Mouse (Mus musculus) gastrocnemius, adult 8-10 months (tissue): ENCODE measurements around the gene Susd6. TPM values are rescaled to one million over a fixed set of nuclear protein-coding genes. Genes with fewer than 3 reads are reported as not detected.

ENCODE experiments used
- DNase-seq, 2 experiments: peaks; one replicate each; pipeline ENCODE4 v3.0.0; 2022; ENCODE audit warnings: low spot score in 2 of 2
- total RNA-seq, 4 experiments: library from RNA; stranded (reverse); gene quantifications; 2 replicates each; pipeline ENCODE4 v1.2.4; 2022

Susd6 gene
- total RNA-seq, 4 experiments from 2014 or later, result 39.3 to 51.9 (median 44.3) TPM

DNA sequence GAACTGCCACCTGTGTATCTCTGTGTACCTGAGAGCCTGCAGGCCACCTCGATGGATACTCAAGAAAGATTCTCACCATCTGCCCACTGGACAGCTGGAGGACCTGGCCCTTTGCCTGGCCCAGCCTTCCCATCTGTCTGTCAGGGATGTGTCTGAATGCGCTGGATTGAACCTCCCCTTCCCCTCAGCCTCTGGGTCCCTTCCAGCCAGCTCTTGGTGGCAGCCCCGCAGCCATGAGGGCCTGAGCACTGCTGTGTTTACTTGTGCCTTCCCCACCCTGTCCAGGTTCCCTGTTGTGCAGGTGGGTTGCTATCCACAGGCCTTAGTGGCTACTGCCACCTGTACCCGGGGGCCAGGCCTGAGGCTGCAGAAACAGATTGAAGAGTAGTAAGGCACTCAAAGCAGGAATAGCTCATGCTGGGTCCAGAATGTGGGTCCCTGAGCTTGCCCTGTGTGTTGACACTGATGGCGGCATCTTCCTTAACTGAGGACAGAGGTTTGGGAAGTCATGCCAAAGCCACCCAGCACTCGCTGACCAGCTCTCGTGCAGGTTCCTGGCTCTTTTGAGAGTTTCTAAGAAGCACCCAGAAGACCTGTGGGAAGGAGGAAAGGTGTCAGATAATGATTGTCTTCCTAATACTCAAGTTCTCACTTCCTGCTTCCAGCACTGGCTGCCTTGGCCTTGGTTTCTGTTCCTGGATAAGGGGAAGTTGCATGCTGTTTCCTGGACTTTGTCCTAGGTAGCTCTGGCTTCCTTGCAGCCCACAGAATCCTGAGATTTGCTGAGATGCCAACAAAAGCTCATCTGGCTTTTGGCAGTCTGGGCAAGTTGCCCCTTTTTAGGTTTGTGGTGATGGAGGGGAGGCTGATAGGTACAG, 87.1 kb downstream of the Susd6 start:
- no peak for DNase-seq

DNA sequence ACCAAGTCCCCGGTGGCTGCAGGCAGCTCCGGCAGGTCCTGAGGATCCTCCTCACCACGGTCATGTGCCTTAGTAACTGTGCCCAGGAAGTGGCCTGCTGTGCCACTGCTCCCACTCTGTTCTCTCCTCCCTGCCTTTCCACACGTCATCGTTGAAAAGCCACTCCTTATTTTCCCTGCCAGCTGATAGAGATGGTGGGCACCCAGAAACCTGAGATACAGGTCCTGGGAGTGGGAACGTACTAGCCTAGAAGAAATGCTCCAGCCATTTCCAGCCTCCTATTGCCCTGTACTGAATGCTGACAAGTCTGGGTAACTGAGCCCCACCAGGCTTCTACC, 87.8 kb downstream of the Susd6 start:
- no peak for DNase-seq

DNA sequence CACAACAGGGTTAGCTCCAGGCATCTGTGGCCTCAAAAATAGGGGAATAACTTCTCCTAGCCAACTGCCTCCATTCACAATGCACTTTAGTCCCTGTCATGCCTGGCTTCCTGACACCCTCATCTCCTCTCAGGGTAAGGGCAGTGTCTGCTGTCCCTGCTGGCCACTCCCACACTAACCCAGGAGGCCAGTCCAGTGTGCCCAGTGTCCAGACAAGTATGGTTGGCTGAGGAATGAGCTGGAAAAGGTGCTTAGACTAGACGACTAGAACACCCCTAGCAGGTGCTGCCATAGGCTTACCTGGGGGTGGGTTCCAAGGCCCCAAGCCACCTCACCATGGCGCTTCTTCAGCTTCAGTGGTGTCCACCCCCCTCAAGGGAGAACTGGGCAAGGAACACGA, 88.3 kb downstream of the Susd6 start:
- DNase-seq, result no peak

DNA sequence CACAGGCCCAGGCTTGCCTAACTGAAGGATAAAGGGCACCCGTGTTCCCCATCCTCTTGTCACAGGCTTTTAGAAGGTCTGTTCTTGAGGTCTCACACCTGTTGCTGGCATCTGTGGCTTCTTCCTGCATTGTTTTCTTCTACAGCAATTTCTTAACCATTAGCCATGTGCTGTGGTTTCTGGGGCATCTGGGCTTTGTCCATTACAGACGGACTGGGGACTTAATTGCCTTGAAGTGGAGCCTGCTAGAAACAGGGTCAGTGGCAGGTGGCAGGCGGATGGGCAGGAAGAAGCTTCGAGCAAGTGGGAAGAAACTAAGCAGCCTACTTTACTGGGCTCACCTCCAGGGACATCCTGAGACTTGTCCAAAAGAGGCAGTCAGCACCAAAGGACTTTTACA, 89.0 kb downstream of the Susd6 start:
- no peak for DNase-seq

DNA sequence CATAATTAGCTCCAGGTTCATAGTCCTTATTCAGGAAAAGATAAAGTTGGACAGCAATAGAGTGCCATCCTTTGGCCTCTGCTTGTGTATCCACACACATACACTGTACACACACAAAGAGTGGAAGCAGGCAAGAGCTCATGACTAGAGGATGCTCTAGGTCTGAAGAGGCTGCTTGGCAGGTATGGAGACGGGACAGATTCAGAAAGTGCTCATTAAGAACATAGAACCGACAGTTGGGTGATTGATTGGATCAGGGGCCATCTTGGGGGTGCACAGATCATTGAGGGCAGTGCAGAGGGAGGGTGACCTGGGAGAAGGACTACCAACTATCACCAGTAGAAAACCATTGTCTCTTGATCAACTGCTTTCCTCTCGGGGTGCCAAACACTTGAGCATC, 90.8 kb downstream of the Susd6 start:
- no peak for DNase-seq

DNA sequence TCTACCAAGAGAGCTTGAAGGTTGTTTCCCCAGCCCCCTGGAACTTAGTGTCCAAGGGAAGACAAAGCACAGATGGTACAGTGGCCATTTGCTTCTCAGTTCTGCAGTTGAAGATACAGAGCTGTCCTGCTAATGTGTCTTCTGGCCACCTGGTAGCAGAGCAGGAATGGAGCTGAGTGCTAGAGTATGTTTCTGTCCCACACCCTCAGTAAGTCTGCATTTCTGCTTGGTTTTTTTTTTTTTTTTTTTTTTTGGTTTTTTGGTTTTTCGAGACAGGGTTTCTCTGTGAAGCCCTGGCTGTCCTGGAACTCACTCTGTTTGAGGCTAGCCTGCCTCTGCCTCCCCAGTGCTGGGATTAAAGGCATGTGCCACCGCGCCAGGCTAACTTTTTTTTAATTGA, 93.0 kb downstream of the Susd6 start:
- no peak for DNase-seq

DNA sequence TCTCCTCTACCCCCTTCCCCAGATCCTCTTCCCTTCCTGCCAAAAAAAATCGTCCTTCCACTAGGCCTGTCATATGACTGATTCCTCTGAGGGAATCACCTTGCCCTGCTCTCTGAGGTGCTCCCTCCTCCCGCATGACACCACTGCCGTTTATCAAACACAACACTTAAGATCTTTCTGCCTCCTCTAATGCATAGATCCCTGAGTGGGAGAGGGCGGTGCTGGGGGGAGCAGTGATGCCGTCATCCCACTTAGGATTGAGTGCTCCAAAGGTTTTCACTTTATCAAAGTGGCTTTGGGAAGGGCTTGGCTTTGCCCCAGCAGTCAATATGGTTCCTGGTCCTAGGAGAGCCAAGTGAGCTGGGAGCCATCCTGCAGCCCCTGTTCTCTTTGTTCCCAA, 93.6 kb downstream of the Susd6 start:
- no peak for DNase-seq

DNA sequence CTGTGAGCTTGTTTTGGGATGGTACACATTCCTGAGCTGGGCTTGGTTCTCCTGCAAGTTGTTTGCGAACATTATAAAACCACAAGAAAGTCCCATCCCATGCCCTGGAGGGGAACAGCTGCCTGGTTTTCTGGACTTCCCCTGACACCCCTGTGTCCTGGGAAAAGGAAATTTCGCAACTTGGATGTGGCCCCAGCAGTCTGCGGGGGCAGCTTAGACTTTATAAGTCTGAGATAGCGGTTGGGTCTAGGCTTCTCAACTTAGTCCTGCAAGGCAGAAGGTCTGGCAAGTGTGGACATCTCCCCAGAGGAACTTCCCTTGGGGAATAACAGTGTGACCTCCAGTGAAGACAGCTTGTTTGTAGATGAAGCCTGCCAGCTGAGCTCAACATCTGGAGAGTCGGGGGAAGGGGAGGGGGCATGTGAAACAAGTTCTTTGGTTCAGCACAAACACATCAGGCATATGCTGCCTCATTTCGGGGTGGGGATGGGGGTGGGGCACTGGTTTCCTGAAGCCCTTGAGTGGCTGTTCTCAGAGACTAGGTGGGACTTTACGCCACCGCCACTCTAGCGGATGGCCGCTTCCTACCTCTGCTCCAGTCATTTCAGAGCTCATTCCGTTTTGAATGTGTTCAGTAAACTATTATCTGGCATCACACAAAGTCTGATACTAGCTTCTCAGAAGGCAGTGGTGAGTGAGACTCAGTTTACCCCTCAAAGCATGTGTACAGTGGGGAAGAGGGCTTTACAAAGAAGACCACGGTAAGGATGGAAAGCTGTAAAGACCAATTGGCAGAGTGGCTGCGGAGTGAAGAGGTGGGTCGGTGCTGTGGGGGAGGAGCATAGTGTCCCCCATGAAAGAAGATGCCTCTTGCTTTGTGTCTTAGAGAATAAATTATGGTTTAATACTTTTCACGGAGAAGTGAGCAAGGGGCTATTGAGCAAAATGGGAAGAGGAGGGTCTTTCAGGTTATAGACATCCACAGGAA, 95.3 kb downstream of the Susd6 start:
- DNase-seq, result peak; percentile 59 to 69

DNA sequence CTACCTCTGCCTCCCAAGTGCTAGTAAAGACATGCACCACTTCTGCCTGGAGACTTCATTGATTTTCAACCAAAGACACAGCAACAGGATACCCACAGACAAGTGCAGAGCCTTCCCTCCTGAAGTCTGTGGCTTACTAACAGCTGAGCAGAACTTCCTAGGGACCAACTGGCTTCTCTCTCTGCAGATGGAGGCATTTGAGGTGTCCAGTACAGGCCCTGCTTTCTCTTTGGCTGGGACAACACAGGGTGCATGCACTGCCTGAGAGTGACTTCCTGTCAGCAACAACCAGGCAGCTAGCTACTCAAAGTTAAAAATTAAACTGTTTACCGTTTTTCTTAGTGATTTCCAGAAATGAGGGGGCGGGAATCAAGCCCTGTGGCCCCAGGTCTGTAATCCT, 96.7 kb downstream of the Susd6 start:
- DNase-seq, result no peak

DNA sequence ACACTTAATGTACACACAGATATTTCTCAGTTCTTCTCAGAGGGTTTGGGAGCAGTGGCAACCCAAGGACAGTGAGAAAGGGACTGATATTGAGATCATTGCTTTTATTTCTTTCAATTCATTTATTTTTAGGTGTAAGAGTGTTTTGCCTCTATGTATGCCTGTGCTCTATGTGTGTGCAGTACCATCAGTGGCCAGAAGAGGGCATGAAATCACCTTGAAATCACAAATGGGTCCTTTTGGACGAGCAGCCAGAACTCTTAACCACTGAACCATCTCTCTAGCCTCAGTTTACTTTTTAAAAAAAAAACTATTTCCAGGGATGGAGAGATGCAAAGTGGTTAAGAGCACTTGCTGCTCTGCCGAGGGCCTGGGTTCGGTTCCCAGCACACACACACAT, 99.0 kb downstream of the Susd6 start:
- DNase-seq, result no peak

DNA sequence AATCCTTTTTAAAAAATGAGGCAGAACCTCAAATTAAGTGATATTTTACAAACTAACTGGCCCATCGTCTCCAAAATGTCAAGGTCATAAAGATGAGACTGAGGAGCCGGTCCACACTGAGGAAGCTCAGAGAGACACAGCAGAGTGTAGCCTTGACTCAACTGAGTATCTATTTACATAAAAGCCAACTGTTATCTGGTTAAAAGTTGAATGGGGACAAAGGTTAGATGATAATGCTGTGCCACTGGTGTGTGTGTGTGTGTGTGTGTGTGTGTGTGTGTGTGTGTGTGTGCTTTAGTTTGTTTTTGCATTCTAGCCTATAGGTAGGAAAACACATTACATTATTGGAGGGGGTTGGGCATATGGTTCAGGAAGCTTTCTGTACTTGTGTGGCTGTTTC, 100.8 kb downstream of the Susd6 start:
- no peak for DNase-seq

DNA sequence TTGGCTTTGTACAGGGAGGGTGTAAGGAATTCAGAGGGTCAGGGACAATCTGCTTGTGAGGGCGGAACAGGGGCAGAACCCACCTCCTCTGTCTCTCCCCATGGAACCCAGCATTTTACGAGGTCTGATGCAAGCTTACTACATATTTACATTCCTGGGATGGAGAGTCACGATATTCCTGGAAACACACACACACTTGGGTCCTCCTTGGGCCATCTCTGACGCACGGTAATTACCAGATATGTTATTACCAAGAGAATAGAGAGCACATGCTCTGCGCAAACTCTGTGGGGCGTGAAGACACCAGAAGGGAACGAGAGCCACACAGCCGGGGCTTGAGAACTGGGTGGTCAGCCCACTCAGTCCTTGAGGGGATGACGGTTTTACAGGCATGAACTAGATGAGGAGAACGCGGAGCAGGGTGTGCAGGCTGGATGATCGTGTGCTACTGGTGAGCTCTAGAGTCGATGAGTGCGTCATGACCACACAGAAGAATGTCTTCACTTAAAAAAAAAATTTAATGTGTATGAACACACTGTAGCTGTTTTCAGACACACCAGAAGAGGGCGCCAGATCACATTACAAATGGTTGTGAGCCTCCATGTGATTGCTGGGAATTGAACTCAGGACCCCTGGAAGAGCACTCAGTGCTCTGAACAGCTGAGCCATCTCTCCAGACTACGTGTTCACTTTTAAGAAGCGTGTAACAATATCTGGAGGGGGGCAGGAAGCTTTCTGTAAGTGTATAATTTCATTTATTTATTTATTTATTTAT, 103.6 kb downstream of the Susd6 start:
- DNase-seq, result no peak

DNA sequence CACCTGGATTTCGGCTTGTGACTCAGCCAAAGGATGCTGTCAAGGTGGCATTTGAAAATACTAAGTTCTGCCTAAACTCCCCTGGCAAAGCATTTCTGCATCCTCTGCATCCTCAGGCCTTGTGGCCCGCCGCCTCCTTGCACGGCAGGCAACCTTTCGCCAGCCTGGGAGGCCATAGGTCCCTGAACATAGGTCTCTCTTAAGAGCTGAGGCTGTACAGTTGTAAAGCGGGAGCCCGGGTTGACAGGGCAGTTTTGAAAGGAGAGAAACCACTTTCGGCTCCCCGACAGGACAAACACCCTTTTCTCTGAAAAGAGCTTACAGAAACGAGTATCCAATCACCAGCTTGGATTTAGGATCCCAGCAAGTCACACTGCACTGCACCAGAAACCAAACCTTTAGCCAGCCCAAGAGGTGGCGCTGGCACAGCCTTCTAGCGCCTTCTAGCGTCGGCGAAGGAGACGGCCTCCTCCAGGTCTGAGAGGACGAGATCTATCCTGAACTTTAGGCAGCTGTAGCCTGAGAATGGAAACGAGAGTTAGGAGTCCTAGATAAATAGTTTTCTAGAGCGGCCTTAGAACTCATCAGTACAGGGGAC, 104.8 kb downstream of the Susd6 start:
- DNase-seq, result peak; percentile 35 to 43

DNA sequence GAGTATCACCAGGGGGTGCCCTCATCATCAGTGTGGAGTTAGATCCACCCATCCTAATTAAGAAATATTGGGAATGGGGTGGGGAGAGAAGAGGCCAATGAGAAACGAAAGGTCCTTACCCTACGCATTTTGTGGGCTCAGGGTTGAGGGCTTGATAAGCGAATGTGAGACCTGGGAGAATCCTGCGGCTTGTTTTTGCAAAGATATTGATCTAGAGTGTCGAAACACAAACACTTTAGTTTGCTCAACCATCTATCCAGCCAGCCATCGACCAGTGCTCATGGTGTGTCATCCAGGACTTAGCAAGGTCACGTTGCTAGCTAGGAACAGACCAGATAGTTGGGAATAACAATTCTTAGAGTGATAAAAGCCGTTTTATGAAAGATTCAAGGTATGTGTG, 119.3 kb downstream of the Susd6 start:
- DNase-seq, result no peak

DNA sequence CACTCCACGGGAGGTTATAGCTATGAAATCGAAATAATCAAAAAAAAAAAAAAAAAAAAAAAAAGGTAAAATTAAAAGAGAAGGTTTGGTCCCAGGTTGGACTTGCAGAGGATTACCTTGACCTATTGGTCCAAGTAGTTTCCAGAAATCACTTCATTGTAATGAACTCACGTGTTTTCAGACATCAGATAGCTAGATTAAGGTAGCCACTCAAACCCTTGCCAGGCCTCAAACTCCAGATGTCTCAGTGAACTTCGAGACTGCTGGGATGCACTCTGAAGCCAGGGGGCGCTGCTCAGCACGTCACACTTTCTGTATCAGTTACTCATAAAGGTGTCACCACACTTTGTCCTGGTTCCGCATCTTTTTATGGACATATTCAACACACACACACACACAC, 127.5 kb downstream of the Susd6 start:
- no peak for DNase-seq

DNA sequence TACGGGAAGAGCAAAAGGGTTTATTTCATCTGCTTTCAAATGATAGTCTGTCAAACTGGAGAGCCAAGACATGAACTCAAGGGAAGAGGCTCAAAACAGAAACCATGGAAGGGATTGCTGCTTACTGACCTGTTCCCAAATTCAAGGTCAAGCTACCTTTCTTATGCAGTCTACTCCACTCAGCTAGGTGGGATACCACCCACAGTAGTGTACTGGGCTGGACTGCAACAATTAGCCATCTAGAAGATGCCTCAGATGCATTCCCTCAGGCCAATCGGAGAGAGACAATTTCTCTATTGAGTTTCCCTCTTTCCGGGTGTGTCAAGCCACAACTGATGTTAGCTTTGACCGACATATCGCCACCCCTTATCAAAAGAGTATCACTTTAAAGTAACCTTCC, 131.0 kb downstream of the Susd6 start:
- no peak for DNase-seq

DNA sequence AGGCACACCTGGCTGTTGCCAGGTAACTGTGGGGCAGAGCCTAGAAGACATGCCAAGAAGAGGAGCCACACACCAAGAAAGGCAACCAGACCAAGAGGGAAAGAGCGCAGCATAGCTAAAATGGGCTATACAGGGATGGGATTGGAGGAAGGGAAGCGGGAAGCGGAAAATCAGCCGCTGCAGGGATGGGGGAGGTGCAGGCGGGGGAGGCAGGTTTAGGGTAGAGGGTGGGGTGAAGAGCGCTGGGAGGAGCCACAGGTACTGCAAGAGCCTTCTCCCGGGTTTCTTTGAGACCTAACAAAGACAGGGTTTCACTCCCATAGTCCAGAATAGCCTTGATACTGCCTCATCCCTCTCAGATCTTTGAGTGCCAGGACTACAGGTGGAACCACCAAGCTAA, 132.6 kb downstream of the Susd6 start:
- no peak for DNase-seq

DNA sequence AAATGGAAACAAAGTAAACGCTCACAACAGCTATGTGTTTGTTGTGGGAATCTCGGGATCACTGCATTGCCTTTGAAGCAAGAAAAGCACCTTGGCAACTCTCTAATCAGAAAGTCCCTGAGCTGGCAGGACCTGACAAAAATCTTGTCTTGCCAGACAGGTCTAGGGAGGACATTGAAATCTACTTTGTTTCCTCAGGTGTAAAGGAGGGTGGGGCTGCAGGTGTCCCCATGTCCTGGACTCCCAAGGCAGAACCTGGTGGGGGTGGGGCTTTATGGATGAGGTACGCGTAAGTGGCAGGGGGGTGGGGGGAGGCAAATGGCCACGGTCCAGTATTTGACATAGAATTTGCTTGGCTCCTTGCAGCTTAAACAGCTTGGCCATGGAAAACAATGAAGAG, 133.3 kb downstream of the Susd6 start:
- no peak for DNase-seq

DNA sequence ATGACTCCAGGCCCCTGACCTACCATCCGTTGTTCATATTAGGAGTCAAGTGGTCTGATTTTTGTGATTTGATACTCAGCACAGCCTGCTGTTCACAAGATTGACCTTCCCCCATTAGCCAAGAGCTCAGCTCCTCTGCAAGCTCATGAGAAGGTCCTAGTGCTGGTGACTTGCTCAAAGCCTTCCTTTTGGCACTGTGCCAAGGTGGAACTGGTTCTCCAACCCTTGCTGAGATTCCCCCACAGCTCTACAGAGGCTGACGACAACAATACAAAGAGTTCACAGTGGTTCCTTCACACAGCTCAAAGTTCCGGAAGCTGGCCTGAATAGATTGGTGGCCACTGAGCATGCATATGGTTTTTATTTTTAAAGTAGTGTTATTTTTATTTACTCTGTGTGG, 133.9 kb downstream of the Susd6 start:
- no peak for DNase-seq

DNA sequence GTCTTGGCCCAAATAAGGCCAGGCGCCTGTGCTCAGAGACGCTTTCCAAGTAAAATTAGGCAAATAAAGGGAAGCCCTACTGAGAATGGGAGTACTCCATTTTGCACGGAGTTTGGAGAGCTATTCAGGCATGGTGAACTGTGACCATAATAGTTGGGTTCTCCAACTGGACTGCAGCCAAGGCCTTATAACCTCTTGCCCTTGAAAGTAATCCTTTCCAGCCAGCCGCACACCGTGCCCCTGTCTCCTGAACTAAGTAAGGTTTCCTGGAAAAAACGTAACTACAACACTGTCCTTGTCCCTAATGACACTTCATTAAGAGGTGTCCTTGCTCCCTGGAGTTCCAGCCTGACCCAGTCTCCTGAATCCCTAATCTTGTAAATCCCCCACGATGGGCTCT, 135.6 kb downstream of the Susd6 start:
- DNase-seq, result no peak

DNA sequence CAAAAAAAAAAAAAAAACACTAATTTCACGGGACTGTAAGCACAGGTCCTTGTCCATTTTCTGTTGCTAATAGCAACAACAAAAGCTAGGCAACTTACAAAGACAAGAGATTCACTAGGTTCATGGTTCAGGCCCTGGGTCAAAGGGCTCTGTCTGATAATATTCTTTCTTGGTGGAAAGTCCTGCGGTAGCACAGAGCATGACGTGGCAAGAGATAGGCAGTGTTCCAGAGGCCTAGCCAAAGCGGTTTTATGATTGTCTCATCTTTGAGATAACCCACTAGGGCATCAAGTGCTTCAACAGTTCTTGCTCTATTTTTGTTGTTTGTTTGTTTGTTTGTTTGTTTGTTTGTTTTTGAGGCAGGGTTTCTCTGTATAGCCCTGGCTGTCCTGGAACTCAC, 136.2 kb downstream of the Susd6 start:
- no peak for DNase-seq
